Mouse (Mus musculus): ENCODE measurements at regions not wholly inside any gene's neighbourhood (a gene's known extent, or its start where the extent isn't known, plus 50 kb on each side); places are given as distances from the start of the nearest gene placed in this dataset.

- H3K27me3 ChIP-seq (ENCODE audit: control insufficient read depth, insufficient read depth, low read length), result no peaks in the 10 kb centered on the region
- TF ChIP-seq CTCF (IDR thresholded peaks at IDR 0.05; ENCODE audit: borderline replicate concordance, insufficient read depth, low read depth, low read length), result no peak
- no peak for TF ChIP-seq POLR2A (IDR thresholded peaks at IDR 0.05; ENCODE audit: borderline replicate concordance, insufficient read depth, low read length)
- no peak overlapping the region for H3K27ac ChIP-seq (ENCODE audit: insufficient read depth, low read length)
- H3K4me1 ChIP-seq (ENCODE audit: control insufficient read depth, insufficient read depth, low read length), result peaks cover 5% of the 10 kb centered on the region; the same call in 1 of the 2 replicates
- no peak overlapping the region for H3K4me3 ChIP-seq (replicated peaks; ENCODE audit: insufficient read depth, low read depth, low read length)
- DNase-seq, result peak; percentile 54 to 83
- 3% methylated on average over 2 of the region's 2 CpGs for WGBS
These were observed 705.8 kb upstream of the Ddx18 start for GRCm38 (mm10) chr1:122273579-122273978.

GRCm38 (mm10) chr1:122243031-122243430 lies 675.2 kb upstream of the Ddx18 start:
- no peak overlapping the region for H3K27ac ChIP-seq (ENCODE audit: insufficient read depth, low read length)
- no peaks in the 10 kb centered on the region; the same call in 1 of the 2 replicates for H3K4me1 ChIP-seq (ENCODE audit: control insufficient read depth, insufficient read depth, low read length)
- H3K4me3 ChIP-seq (replicated peaks; ENCODE audit: insufficient read depth, low read depth, low read length), result no peak overlapping the region
- no peaks in the 10 kb centered on the region for H3K27me3 ChIP-seq (ENCODE audit: control insufficient read depth, insufficient read depth, low read length)
- TF ChIP-seq CTCF (IDR thresholded peaks at IDR 0.05; ENCODE audit: borderline replicate concordance, insufficient read depth, low read depth, low read length) (no peak), POLR2A (IDR thresholded peaks at IDR 0.05; ENCODE audit: borderline replicate concordance, insufficient read depth, low read length) (no peak)
- 7% methylated on average over 2 of the region's 2 CpGs for WGBS
- peak in 1 of 2 experiments; percentile 46 for DNase-seq

GRCm38 (mm10) chr1:122241511-122241910 lies 673.7 kb upstream of the Ddx18 start:
- no peak for TF ChIP-seq POLR2A (IDR thresholded peaks at IDR 0.05; ENCODE audit: borderline replicate concordance, insufficient read depth, low read length)
- no peak for TF ChIP-seq CTCF (IDR thresholded peaks at IDR 0.05; ENCODE audit: borderline replicate concordance, insufficient read depth, low read depth, low read length)
- 73% methylated on average over 3 of the region's 3 CpGs for WGBS
- Histone ChIP-seq H3K4me1 (ENCODE audit: control insufficient read depth, insufficient read depth, low read length) (no peaks in the 10 kb centered on the region; the same call in 1 of the 2 replicates), H3K4me3 (replicated peaks; ENCODE audit: insufficient read depth, low read depth, low read length) (no peak overlapping the region), H3K27me3 (ENCODE audit: control insufficient read depth, insufficient read depth, low read length) (no peaks in the 10 kb centered on the region), H3K27ac (ENCODE audit: insufficient read depth, low read length) (no peak overlapping the region)
- DNase-seq, result peak in 1 of 2 experiments; percentile 4

GRCm38 (mm10) chr1:122230442-122230841 lies 662.7 kb upstream of the Ddx18 start:
- TF ChIP-seq POLR2A (IDR thresholded peaks at IDR 0.05; ENCODE audit: borderline replicate concordance, insufficient read depth, low read length), result no peak
- no peak for TF ChIP-seq CTCF (IDR thresholded peaks at IDR 0.05; ENCODE audit: borderline replicate concordance, insufficient read depth, low read depth, low read length)
- Histone ChIP-seq H3K27ac (ENCODE audit: insufficient read depth, low read length) (no peak overlapping the region), H3K4me1 (ENCODE audit: control insufficient read depth, insufficient read depth, low read length) (no peaks in the 10 kb centered on the region), H3K27me3 (ENCODE audit: control insufficient read depth, insufficient read depth, low read length) (no peaks in the 10 kb centered on the region), H3K4me3 (replicated peaks; ENCODE audit: insufficient read depth, low read depth, low read length) (no peak overlapping the region)
- 86% methylated on average over 4 of the region's 4 CpGs for whole genome bisulfite sequencing
- no peak for DNase-seq

GRCm38 (mm10) chr1:122212484-122212883 lies 644.7 kb upstream of the Ddx18 start:
- H3K4me1 ChIP-seq (ENCODE audit: control insufficient read depth, insufficient read depth, low read length), result 0 out of 2 replicates have a peak, but pooled peaks cover 2% of the 10 kb centered on the region
- no peak overlapping the region for H3K4me3 ChIP-seq (replicated peaks; ENCODE audit: insufficient read depth, low read depth, low read length)
- WGBS, result 3% methylated on average over 2 of the region's 2 CpGs
- TF ChIP-seq POLR2A (IDR thresholded peaks at IDR 0.05; ENCODE audit: borderline replicate concordance, insufficient read depth, low read length) (no peak), CTCF (IDR thresholded peaks at IDR 0.05; ENCODE audit: borderline replicate concordance, insufficient read depth, low read depth, low read length) (no peak)
- no peaks in the 10 kb centered on the region for H3K27me3 ChIP-seq (ENCODE audit: control insufficient read depth, insufficient read depth, low read length)
- peak in 1 of 2 experiments; percentile 7 for DNase-seq
- no peak overlapping the region for H3K27ac ChIP-seq (ENCODE audit: insufficient read depth, low read length)

GRCm38 (mm10) chr1:122208619-122209018 lies 640.8 kb upstream of the Ddx18 start:
- no peak overlapping the region for H3K4me3 ChIP-seq (replicated peaks; ENCODE audit: insufficient read depth, low read depth, low read length)
- 94% methylated on average over 2 of the region's 2 CpGs for WGBS
- 0 out of 2 replicates have a peak, but pooled peaks cover 2% of the 10 kb centered on the region for H3K4me1 ChIP-seq (ENCODE audit: control insufficient read depth, insufficient read depth, low read length)
- no peaks in the 10 kb centered on the region for H3K27me3 ChIP-seq (ENCODE audit: control insufficient read depth, insufficient read depth, low read length)
- no peak for DNase-seq
- H3K27ac ChIP-seq (ENCODE audit: insufficient read depth, low read length), result no peak overlapping the region
- no peak for TF ChIP-seq CTCF (IDR thresholded peaks at IDR 0.05; ENCODE audit: borderline replicate concordance, insufficient read depth, low read depth, low read length)
- no peak for TF ChIP-seq POLR2A (IDR thresholded peaks at IDR 0.05; ENCODE audit: borderline replicate concordance, insufficient read depth, low read length)

GRCm38 (mm10) chr1:122169547-122169946 lies 601.8 kb upstream of the Ddx18 start:
- Histone ChIP-seq H3K27ac (ENCODE audit: insufficient read depth, low read length) (no peak overlapping the region), H3K27me3 (ENCODE audit: control insufficient read depth, insufficient read depth, low read length) (no peaks in the 10 kb centered on the region), H3K4me3 (replicated peaks; ENCODE audit: insufficient read depth, low read depth, low read length) (no peak overlapping the region), H3K4me1 (ENCODE audit: control insufficient read depth, insufficient read depth, low read length) (no peaks in the 10 kb centered on the region)
- 89% methylated on average over 2 of the region's 2 CpGs for WGBS
- no peak for TF ChIP-seq POLR2A (IDR thresholded peaks at IDR 0.05; ENCODE audit: borderline replicate concordance, insufficient read depth, low read length)
- peak; percentile 27; the same call in 1 of the 2 replicates for TF ChIP-seq CTCF (IDR thresholded peaks at IDR 0.05; ENCODE audit: borderline replicate concordance, insufficient read depth, low read depth, low read length)
- peak in 1 of 2 experiments; percentile 3 for DNase-seq

- Histone ChIP-seq H3K27ac (ENCODE audit: insufficient read depth, low read length) (no peak overlapping the region), H3K4me1 (ENCODE audit: control insufficient read depth, insufficient read depth, low read length) (no peaks in the 10 kb centered on the region), H3K4me3 (replicated peaks; ENCODE audit: insufficient read depth, low read depth, low read length) (no peak overlapping the region), H3K27me3 (ENCODE audit: control insufficient read depth, insufficient read depth, low read length) (no peaks in the 10 kb centered on the region)
- DNase-seq, result no peak
- TF ChIP-seq CTCF (IDR thresholded peaks at IDR 0.05; ENCODE audit: borderline replicate concordance, insufficient read depth, low read depth, low read length) (no peak), POLR2A (IDR thresholded peaks at IDR 0.05; ENCODE audit: borderline replicate concordance, insufficient read depth, low read length) (no peak)
- 78% methylated on average over 1 of the region's 1 CpGs for WGBS
These were observed 594.0 kb upstream of the Ddx18 start for GRCm38 (mm10) chr1:122161798-122162197.
